Mouse (Mus musculus) G1E (cell line): ENCODE results near the gene Ano2. TPM values are rescaled to one million over a fixed set of nuclear protein-coding genes. Genes with fewer than 3 reads are reported as not detected.

ENCODE experiments used
- ATAC-seq: 2 replicates; pipeline ENCODE4 v1.8.0; 2016; ENCODE audit warnings: mild to moderate bottlenecking; ENCODE audit not compliant: insufficient number of reproducible peaks, poor library complexity, low FRiP score, severe bottlenecking; ENCODE audit errors: extremely low read depth
- DNase-seq: peaks from one replicate; pipeline ENCODE4 v3.0.0; 2012; ENCODE audit warnings: low spot score
- H3K27me3 ChIP-seq: 2 replicates; pipeline ENCODE4 v1.6.1; 2012; ENCODE audit warnings: mild to moderate bottlenecking, low read length, inconsistent platforms; ENCODE audit not compliant: insufficient read depth
- H3K36me3 ChIP-seq: replicated peaks from 2 replicates; pipeline ENCODE3; 2012; ENCODE audit warnings: mild to moderate bottlenecking, inconsistent platforms
- H3K4me1 ChIP-seq: 2 replicates; pipeline ENCODE4 v1.6.1; 2012; ENCODE audit warnings: low read depth, low read length, inconsistent platforms, mixed read lengths; ENCODE audit not compliant: insufficient read depth
- H3K4me3 ChIP-seq: 2 replicates; pipeline ENCODE4 v1.5.1; 2012; ENCODE audit warnings: low read depth, mild to moderate bottlenecking, inconsistent platforms, low read length, moderate library complexity, mixed read lengths
- H3K9me3 ChIP-seq: replicated peaks from 2 replicates; pipeline ENCODE4 v1.6.1; 2012; ENCODE audit warnings: inconsistent platforms
- CTCF ChIP-seq: IDR thresholded peaks from 2 replicates; pipeline ENCODE4 v1.5.1; 2012; ENCODE audit warnings: low read depth, low read length, inconsistent platforms, mixed read lengths
- GATA1 ChIP-seq: IDR thresholded peaks from 2 replicates; pipeline ENCODE4 v1.6.1; 2012; ENCODE audit warnings: borderline replicate concordance, low read length, inconsistent platforms, mixed read lengths
- GATA2 ChIP-seq: IDR thresholded peaks from 2 replicates; pipeline ENCODE4 v1.6.1; 2012; ENCODE audit warnings: low read depth, low read length, inconsistent platforms, borderline replicate concordance
- POLR2AphosphoS5 ChIP-seq: IDR thresholded peaks from 2 replicates; pipeline ENCODE4 v1.6.1; 2012; ENCODE audit warnings: low read depth, low read length, inconsistent platforms; ENCODE audit not compliant: insufficient replicate concordance
- TAL1 ChIP-seq: conservative IDR thresholded peaks from 2 replicates; pipeline ENCODE4 v1.6.1; 2012; ENCODE audit warnings: low read depth, low read length, inconsistent platforms, mixed read lengths
- polyA plus RNA-seq: library from polyadenylated mRNA; stranded (reverse); fragments of >175 nt; gene quantifications from 2 replicates; pipeline ENCODE4 v1.2.3, GENCODE M21; 2012
- total RNA-seq, 2 experiments: library from RNA; stranded (forward) in 1 of 2; stranded (reverse) in 1 of 2; fragments of 200-1000 nt in 1 of 2; fragments of >200 nt in 1 of 2; fragmentation: Nextera tagmentation in 1 of 2; gene quantifications; 2 replicates each; pipeline ENCODE4 v1.2.3; 2014 to 2017

Gene Ano2
- total and polyA plus RNA-seq, 3 experiments = 0.05 TPM; not detected in 2

DNA sequence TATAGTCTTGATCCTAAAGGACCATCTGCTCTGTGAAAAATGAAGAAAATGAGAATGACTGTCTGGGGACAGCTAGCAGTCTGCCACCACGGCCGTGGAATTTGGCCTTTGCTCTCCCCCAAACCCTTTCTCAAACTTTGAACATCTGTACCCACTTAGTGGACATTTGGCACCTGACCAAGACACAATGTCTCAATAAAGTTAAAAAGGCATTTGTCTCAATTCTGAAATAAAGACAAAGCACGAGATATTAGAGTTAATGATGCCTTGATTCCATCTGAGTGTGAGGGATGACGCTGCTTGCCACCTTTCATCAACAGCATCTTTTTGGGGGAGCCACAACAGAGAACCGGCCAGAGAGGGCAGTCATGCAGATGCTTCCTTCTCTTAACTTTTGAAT is 83.0 kb downstream of the Ano2 start:
- TF ChIP-seq GATA1 (no peak), TAL1 (no peak), POLR2AphosphoS5 (no peak), CTCF (no peak), GATA2 (no peak)
- no peak for ATAC-seq
- no peaks in the 10 kb centered on the region for H3K27me3 ChIP-seq

GRCm38 (mm10) chr6:125776291-125776690 is 86.1 kb downstream of the Ano2 start:
- Histone ChIP-seq H3K27me3 (no peaks in the 10 kb centered on the region), H3K36me3 (no peaks in the 10 kb centered on the region), H3K9me3 (peaks cover 29% of the 10 kb centered on the region), H3K4me3 (no peak overlapping the region), H3K4me1 (no peaks in the 10 kb centered on the region)
- no peak for DNase-seq
- no peak for ATAC-seq
- TF ChIP-seq CTCF (no peak), TAL1 (no peak), GATA2 (no peak), POLR2AphosphoS5 (no peak), GATA1 (no peak)

More for the DNA sequence above, 83.0 kb downstream of the Ano2 start:
- no peak for DNase-seq
- Histone ChIP-seq H3K9me3 (peaks cover 32% of the 10 kb centered on the region), H3K36me3 (no peaks in the 10 kb centered on the region), H3K4me3 (no peak overlapping the region), H3K4me1 (no peaks in the 10 kb centered on the region)

- DNase-seq (no peak), ATAC-seq (no peak)
- peaks cover 63% of the 10 kb centered on the region for H3K9me3 ChIP-seq
- H3K27me3 ChIP-seq = no peaks in the 10 kb centered on the region
- H3K4me1 ChIP-seq = no peaks in the 10 kb centered on the region
- TF ChIP-seq GATA1 = no peak
- no peak for TF ChIP-seq GATA2
- TF ChIP-seq CTCF = no peak
- TF ChIP-seq POLR2AphosphoS5 = no peak
- TF ChIP-seq TAL1 = no peak
- no peak overlapping the region for H3K4me3 ChIP-seq
- no peaks in the 10 kb centered on the region for H3K36me3 ChIP-seq
These were observed 112.7 kb downstream of the Ano2 start for GRCm38 (mm10) chr6:125802954-125803353.

DNA sequence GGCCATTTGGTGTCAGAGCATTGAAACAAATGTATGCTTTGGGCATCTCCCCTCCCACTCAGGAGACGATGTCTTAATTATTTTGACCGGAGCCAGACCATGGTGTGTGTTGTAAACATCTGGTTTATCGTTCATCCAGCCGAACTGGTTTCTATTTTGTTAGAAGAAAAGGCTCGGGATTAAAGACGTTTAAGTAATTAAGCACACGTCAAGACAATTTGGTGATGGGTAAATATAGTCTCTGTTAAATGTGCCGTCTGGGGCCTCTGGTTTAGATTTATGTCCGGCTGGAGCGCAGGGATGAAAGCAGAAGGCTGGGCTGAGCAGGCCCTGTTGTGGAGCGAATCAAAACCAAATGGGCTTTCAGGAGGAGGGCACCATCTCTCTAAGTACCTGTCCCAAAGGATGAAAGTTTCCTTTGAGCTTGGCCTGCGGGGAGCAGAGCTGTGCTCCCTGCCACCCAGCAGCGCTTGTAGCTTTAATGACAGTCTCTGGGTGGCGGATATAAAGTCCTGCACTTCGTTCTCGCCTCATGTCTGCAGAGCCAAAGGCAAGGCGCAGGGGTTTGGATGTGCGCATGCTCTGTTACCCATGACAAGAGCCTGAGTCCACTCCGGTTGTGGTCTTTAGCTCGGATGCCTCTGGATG is 113.3 kb downstream of the Ano2 start:
- ATAC-seq (no peak), DNase-seq (no peak)
- Histone ChIP-seq H3K4me1 (no peaks in the 10 kb centered on the region), H3K36me3 (no peaks in the 10 kb centered on the region), H3K27me3 (no peaks in the 10 kb centered on the region), H3K9me3 (peaks cover 60% of the 10 kb centered on the region), H3K4me3 (no peak overlapping the region)
- TF ChIP-seq GATA1 (no peak), CTCF (no peak)

- no peaks in the 10 kb centered on the region for H3K36me3 ChIP-seq
- H3K27me3 ChIP-seq = no peaks in the 10 kb centered on the region
- no peak overlapping the region for H3K4me3 ChIP-seq
- no peak for ATAC-seq
- TF ChIP-seq GATA1 (no peak), TAL1 (no peak), CTCF (no peak), POLR2AphosphoS5 (no peak), GATA2 (no peak)
- DNase-seq = no peak
- no peaks in the 10 kb centered on the region for H3K4me1 ChIP-seq
- peaks cover 66% of the 10 kb centered on the region for H3K9me3 ChIP-seq
These were observed 118.9 kb downstream of the Ano2 start for GRCm38 (mm10) chr6:125808996-125809649.

DNA sequence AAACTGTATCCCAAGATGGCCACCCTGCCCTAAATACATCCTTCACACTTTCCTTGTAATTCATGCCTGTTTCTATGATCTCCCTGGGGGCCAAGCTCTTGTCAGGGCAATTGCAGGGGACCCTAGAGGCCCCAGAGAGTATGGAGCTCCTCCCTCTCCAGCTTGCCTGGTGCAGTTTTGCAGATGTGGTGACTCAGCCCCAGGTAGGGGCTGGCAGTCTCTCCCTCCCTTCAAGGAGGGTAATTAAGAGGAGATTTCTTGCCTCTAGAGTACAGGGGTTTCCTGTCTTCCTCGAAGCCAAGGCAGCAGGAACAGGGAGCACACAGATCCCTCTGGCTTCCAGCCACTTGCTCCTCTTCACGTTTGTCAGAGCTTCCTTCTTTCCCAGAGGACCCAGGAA is 121.2 kb downstream of the Ano2 start:
- no peak for TF ChIP-seq GATA2
- TF ChIP-seq CTCF = no peak
- TF ChIP-seq POLR2AphosphoS5 = no peak
- no peak for TF ChIP-seq GATA1
- no peak for TF ChIP-seq TAL1
- no peaks in the 10 kb centered on the region for H3K4me1 ChIP-seq
- H3K9me3 ChIP-seq = peaks cover 59% of the 10 kb centered on the region
- DNase-seq (no peak), ATAC-seq (no peak)
- H3K4me3 ChIP-seq = no peak overlapping the region
- H3K27me3 ChIP-seq = no peaks in the 10 kb centered on the region
- no peaks in the 10 kb centered on the region for H3K36me3 ChIP-seq

GRCm38 (mm10) chr6:125838121-125838520 is 147.9 kb downstream of the Ano2 start:
- Histone ChIP-seq H3K4me1 (no peaks in the 10 kb centered on the region), H3K36me3 (no peaks in the 10 kb centered on the region), H3K4me3 (no peak overlapping the region), H3K9me3 (peaks cover 21% of the 10 kb centered on the region), H3K27me3 (no peaks in the 10 kb centered on the region)
- TF ChIP-seq GATA2 (no peak), POLR2AphosphoS5 (no peak), GATA1 (no peak)
- no peak for DNase-seq
- no peak for ATAC-seq
